Mouse (Mus musculus): ENCODE measurements at regions not wholly inside any gene's neighbourhood (a gene's known extent, or its start where the extent isn't known, plus 50 kb on each side); places are given as distances from the start of the nearest gene placed in this dataset.

DNA sequence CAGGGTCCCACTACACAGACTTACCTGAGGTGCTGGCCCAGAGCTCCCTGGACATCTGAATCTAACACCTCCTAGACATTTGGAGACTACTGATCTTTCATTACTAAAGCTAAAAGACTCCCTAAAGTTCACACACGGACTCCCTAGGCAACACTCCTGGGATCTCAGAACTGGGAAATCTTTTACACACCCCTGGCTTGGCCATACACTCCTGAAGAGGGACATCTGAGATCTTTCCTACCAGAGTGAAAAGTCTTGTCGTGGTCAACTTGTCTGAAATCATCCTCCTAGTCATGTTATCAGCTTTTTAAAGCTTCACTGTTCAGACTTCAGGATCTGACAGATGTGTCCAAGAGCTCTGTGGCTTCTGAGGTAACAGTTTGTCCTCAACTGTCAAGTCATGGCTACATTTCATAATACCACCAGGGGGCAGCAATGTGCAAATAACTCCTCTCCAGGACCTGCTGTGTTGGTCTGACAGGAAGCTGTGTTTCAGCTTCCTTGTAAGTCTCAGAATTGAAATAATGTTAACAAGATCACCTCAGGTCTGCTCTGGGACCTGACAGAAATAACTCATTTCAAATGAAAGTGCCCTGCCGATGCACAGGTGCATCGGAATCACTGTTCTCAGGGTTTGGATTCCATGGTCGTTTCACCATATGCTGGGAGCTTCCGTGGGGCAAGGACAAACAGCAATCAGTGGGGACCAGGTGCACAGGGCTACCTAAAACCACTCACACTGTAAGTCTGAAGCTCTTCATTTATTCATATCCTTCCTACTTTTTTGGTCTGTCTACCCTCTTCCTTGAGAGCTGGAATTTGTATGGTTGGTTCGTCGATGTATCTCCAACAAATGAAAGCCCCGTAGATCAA is 92.3 kb upstream of the C1qtnf7 start:
- DNase-seq, result peak; percentile 72 to 84

DNA sequence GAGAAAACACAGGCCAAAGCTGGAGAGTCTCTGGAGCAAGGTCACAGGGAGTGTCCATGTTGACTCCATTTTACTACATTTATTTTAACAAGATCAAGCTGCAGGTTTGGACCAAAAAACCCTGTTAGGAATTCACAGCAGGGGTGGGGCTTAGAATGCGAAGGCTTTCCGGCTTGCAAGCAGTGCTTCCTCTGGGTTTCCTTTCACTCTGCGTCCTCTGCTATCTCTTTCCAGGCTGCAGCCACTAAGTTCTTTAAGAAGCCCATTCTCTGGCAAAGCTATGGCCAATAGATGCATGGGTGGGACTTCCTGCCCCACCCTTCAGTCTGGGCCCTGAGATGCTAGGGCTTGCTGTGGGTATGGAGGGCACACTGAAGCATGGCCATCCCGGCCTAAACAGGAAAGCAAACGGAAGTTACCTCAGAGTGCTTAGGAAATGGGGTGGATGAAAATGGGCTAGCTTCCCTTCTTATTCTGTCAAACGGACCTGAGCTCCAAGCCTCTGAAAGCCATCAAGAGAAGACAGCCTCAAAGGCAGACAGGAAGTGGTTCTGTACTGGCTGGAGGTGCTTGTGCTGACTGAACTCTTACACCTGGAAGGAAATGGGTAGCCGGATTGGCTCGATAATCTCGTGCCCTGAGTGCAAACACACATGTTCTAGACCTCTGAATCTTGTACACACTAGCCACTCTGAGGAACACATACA is 90.6 kb upstream of the C1qtnf7 start:
- peak in 1 of 2 experiments; percentile 4 for DNase-seq

DNA sequence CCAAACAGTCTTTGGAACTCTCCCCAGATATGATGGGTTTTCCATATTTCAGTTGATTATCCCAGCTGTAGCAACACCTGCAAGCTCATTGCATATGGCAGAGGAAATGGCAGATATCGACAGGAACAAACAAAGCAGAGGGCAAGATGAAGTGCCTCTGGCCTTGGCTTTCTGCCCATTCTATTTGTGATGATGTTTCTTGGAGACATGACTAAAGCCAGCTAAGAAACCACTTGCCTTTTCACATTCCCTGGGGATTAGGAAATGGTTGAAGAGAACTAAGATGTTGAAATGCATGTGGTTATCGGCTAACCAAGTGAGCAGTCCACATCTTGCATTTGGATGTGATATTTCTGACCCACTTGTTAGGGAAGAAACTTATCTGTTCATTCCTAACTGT is 82.0 kb upstream of the C1qtnf7 start:
- peak in 1 of 2 experiments; percentile 14 for DNase-seq

- no peak for DNase-seq
These were observed 76.1 kb upstream of the C1qtnf7 start for GRCm38 (mm10) chr5:43439191-43439590.

DNA sequence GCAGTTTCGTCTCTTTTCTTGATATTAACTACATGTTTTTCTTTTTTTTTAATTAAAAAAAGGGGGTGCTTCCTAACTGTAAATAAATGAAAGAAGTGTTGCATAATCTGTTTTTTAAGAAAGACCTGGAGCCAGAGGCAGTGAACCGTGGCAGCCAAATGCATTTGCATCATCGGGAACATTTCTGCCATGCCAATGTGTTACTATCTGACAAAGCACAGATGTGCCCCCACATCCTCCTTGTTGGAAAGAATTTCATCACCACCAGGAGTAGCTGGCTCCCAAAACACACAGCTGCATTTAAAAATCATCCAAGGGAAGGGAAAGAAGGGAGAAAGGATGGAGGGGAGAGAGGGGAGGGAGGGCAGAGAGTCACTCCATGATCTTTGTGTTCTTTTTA is 74.0 kb upstream of the C1qtnf7 start:
- peak; percentile 77 to 81 for DNase-seq

GRCm38 (mm10) chr5:43444582-43445214 is 70.6 kb upstream of the C1qtnf7 start:
- no peak for DNase-seq

DNA sequence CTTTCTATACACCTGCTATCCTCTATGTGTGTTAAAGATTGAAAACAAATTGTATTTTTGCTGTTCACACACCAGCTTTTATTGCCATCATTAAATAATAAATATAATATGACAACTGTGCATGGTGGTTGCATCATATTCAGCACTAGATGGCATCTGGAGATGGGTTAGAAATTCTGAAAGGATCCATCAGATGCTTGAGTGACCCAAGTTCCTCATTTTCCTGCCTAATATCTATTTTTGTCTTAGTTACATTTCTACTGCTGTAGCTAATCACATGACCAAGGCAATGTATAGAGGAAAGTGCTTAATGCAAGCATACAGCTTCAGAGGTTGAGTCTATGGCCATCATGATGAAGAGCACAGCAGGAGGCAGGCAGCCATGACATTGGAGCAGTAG is 69.7 kb upstream of the C1qtnf7 start:
- DNase-seq, result no peak

- no peak for DNase-seq
These were observed 69.0 kb upstream of the C1qtnf7 start for GRCm38 (mm10) chr5:43446295-43446694.

DNA sequence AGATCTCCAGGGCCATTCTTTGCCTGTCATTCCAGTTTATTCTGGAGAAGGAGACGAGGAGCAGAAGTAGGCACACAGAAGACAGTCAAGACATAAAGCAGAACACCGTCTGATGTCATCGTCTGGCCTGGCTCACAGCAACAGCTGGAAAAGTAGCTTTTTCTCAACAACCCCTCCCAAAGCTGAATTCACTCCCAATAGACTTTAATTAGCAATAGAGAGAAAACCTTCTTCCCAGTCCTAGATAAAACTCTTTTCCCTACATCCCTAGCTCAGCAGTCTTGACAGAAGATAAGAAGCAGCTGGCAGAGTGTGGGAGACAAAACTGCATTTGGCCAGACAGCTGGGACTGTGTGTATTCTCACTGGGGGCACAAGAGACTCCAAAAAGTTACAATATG is 59.3 kb upstream of the C1qtnf7 start:
- DNase-seq, result peak; percentile 76 to 77

- no peak for DNase-seq
These were observed 57.6 kb upstream of the C1qtnf7 start for GRCm38 (mm10) chr5:43457725-43458124.

DNA sequence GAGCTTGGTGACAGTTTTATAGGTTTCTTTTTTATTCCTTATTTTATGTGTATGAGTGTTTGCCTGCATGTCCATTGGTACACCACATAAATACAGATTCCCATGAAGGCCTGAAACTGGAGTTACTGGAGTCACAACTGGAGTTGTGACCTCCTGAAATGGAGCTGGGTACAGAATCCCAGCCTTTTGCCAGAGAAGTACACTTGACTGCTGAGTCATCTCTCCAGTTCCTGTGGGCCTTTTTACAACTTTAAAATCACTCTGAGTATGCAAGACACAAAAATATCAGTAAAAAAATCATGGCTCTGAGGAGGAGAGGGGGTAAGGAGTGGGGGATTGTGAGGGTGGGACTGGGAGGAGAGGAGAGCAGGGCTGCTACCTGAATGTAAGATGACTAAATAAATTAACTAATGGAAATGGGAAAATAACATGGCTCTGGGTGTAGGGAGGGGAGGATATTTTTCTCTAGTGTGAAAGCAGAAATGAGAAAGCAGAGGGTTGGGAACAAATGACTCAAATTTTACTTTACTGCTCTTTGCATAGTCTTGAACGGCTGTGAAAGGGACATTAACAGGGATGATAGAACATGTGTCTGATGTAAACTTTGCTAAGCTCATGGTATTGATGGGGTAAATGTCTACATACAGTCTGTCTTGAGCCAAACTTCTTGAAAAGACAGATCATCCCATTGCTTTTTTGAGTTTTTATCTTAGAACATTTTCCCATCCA is 53.2 kb upstream of the C1qtnf7 start:
- DNase-seq, result no peak

Measured in heart, adult 18-20 months (tissue).